ENCODE assay signal across 19 mouse cellular contexts in genomic region chr16:70803549-70803948, GRCm38 (mm10).
DNase-seq lines count a peak whose midpoint lies in the region; ATAC-seq and TF ChIP-seq lines count a peak whose summit lies in the region.
"Had no signal": no experiment of that assay in that cellular context is flagged by ENCODE, and none has a peak within 500 bp of the region (broad histone marks: within the 10 kb centered on the region; RNA-seq: fewer than 3 reads in every experiment).

No protein-coding gene starts in this region.

- peak; percentile 26; the same call in 1 of the 2 replicates for ATAC-seq in liver, embryonic 13.5 days (ENCODE audit: low read depth)
- no peak for ATAC-seq in liver, embryonic 11.5 days (replicated peaks; ENCODE audit: low FRiP score)
- peak; percentile 76 for ATAC-seq in megakaryocyte, adult 5-6 weeks (ENCODE audit: poor library complexity, severe bottlenecking)
- ATAC-seq in neutrophil, adult 5-6 weeks (ENCODE audit: extremely low read depth, insufficient number of reproducible peaks, low FRiP score, poor library complexity, severe bottlenecking) = peak; percentile 46; the same call in 1 of the 2 replicates
- no peak for ATAC-seq in midbrain, embryonic 16.5 days
- ATAC-seq: forebrain, embryonic 15.5 days; hindbrain, embryonic 16.5 days had no signal

- no peaks in the 10 kb centered on the region for H3K36me3 ChIP-seq in liver, embryonic 13.5 days
- no peaks in the 10 kb centered on the region for H3K36me3 ChIP-seq in liver, embryonic 11.5 days (ENCODE audit: control insufficient read depth, insufficient read depth, low read length)
- H3K36me3 ChIP-seq in midbrain, embryonic 16.5 days (ENCODE audit: control insufficient read depth, insufficient read depth, low read length) = no peaks in the 10 kb centered on the region
- H3K36me3 ChIP-seq: embryonic facial prominence, embryonic 12.5 days; forebrain, embryonic 15.5 days; heart, embryonic 12.5 days had no signal

- no peaks in the 10 kb centered on the region for H3K4me1 ChIP-seq in liver, embryonic 13.5 days (replicated peaks)
- no peaks in the 10 kb centered on the region for H3K4me1 ChIP-seq in liver, embryonic 11.5 days (replicated peaks; ENCODE audit: control insufficient read depth, insufficient read depth, low read length)
- H3K4me1 ChIP-seq in bone marrow macrophage, adult 2 months (ENCODE audit: control insufficient read depth, insufficient read depth, low read length) = no peaks in the 10 kb centered on the region
- no peaks in the 10 kb centered on the region for H3K4me1 ChIP-seq in midbrain, embryonic 16.5 days (ENCODE audit: control insufficient read depth, insufficient read depth, low read length)
- H3K4me1 ChIP-seq: embryonic facial prominence, embryonic 12.5 days; forebrain, embryonic 15.5 days; heart, embryonic 12.5 days had no signal

- no peaks in the 10 kb centered on the region for H3K9me3 ChIP-seq in liver, embryonic 13.5 days (replicated peaks)
- no peaks in the 10 kb centered on the region for H3K9me3 ChIP-seq in liver, embryonic 11.5 days (ENCODE audit: control insufficient read depth, low read length)
- no peaks in the 10 kb centered on the region for H3K9me3 ChIP-seq in midbrain, embryonic 16.5 days (replicated peaks; ENCODE audit: control insufficient read depth, low read length, poor library complexity, severe bottlenecking)
- H3K9me3 ChIP-seq: embryonic facial prominence, embryonic 12.5 days; forebrain, embryonic 15.5 days; heart, embryonic 12.5 days had no signal

- TF ChIP-seq POLR2A in bone marrow macrophage, adult 2 months (IDR thresholded peaks at IDR 0.05; ENCODE audit: borderline replicate concordance, low read depth, low read length) = no peak

- no peak overlapping the region for H3K27ac ChIP-seq in liver, embryonic 13.5 days
- H3K27ac ChIP-seq in liver, embryonic 11.5 days (ENCODE audit: low read depth, low read length) = no peak overlapping the region
- H3K27ac ChIP-seq in bone marrow macrophage, adult 2 months (ENCODE audit: insufficient read depth, low read depth, low read length) = peak overlapping the region; percentile 21; the same call in 1 of the 2 replicates
- no peak overlapping the region for H3K27ac ChIP-seq in gastrocnemius, adult 2 months
- no peak overlapping the region for H3K27ac ChIP-seq in midbrain, embryonic 16.5 days (ENCODE audit: low read length)
- H3K27ac ChIP-seq: embryonic facial prominence, embryonic 12.5 days; forebrain, embryonic 15.5 days had no signal

- H3K9ac ChIP-seq in liver, embryonic 13.5 days = no peak overlapping the region
- H3K9ac ChIP-seq in liver, embryonic 11.5 days (ENCODE audit: low read depth, low read length) = no peak overlapping the region
- no peak overlapping the region for H3K9ac ChIP-seq in midbrain, embryonic 16.5 days (ENCODE audit: low read depth, low read length)
- H3K9ac ChIP-seq: embryonic facial prominence, embryonic 12.5 days; forebrain, embryonic 15.5 days; heart, embryonic 12.5 days had no signal

- H3K27me3 ChIP-seq in liver, embryonic 13.5 days = no peaks in the 10 kb centered on the region
- H3K27me3 ChIP-seq in liver, embryonic 11.5 days (replicated peaks; ENCODE audit: control insufficient read depth, insufficient read depth, low read length) = no peaks in the 10 kb centered on the region
- H3K27me3 ChIP-seq in midbrain, embryonic 16.5 days (ENCODE audit: control insufficient read depth, insufficient read depth, low read depth, low read length) = no peaks in the 10 kb centered on the region
- H3K27me3 ChIP-seq: CH12.LX; embryonic facial prominence, embryonic 12.5 days; forebrain, embryonic 15.5 days; heart, embryonic 12.5 days had no signal

- WGBS in liver, embryonic 13.5 days (ENCODE audit: insufficient replicate concordance) = 78% methylated on average over 2 of the region's 2 CpGs
- 92% methylated on average over 2 of the region's 2 CpGs for WGBS in liver, embryonic 11.5 days
- 94% methylated on average over 2 of the region's 2 CpGs for WGBS in midbrain, embryonic 16.5 days

- no peak for DNase-seq in liver, embryonic 13.5 days
- DNase-seq in liver, embryonic 11.5 days (ENCODE audit: low spot score) = no peak
- no peak for DNase-seq in spleen, postnatal 14 days (ENCODE audit: low spot score in 2 of 2)
- DNase-seq in gastrocnemius, adult 2 months = no peak
- DNase-seq: adrenal gland, adult 8-10 months; adrenal gland, postnatal 36 days; cerebellum, adult 11 months; cerebellum, adult 8-10 months; cerebellum, postnatal 14 days; gastrocnemius, postnatal 14 days had no signal

- intact Hi-C loops in gastrocnemius, adult 2 months (cut with DNase I) = no loop called here

- no peak overlapping the region for H3K4me3 ChIP-seq in liver, embryonic 13.5 days (replicated peaks)
- H3K4me3 ChIP-seq in liver, embryonic 11.5 days (ENCODE audit: low read depth, low read length) = no peak overlapping the region
- H3K4me3 ChIP-seq in bone marrow macrophage, adult 2 months (ENCODE audit: insufficient read depth, low read length) = no peak overlapping the region
- H3K4me3 ChIP-seq in gastrocnemius, adult 2 months = no peak overlapping the region
- no peak overlapping the region for H3K4me3 ChIP-seq in midbrain, embryonic 16.5 days (ENCODE audit: low read depth, low read length)
- H3K4me3 ChIP-seq: embryonic facial prominence, embryonic 12.5 days; forebrain, embryonic 15.5 days; heart, embryonic 12.5 days had no signal

- no peak overlapping the region for H3K4me2 ChIP-seq in liver, embryonic 13.5 days
- no peak overlapping the region for H3K4me2 ChIP-seq in liver, embryonic 11.5 days
- H3K4me2 ChIP-seq in midbrain, embryonic 16.5 days (ENCODE audit: low read length) = no peak overlapping the region
- H3K4me2 ChIP-seq: embryonic facial prominence, embryonic 12.5 days; forebrain, embryonic 15.5 days; heart, embryonic 12.5 days had no signal

- TF ChIP-seq CTCF in bone marrow macrophage, adult 2 months (IDR thresholded peaks at IDR 0.05; ENCODE audit: low read depth, low read length) = no peak
- no peak for TF ChIP-seq CTCF in gastrocnemius, adult 2 months (IDR thresholded peaks at IDR 0.05)

Comparison
In these comparisons a context has a peak if more than half of its experiments do, and no peak if none do; other contexts are left out.
1. ATAC-seq: peak in liver, embryonic 13.5 days (single experiment), megakaryocyte, adult 5-6 weeks (single experiment) and neutrophil, adult 5-6 weeks (single experiment); none in liver, embryonic 11.5 days (single experiment) and midbrain, embryonic 16.5 days (single experiment).